Mouse (Mus musculus) liver, embryonic 18 days (tissue): ENCODE data around the gene Vmn2r76. TPM values are rescaled to one million over a fixed set of nuclear protein-coding genes. Genes with fewer than 3 reads are reported as not detected.

Source experiments
- polyA plus RNA-seq: library from polyadenylated mRNA; depleted of rRNA; stranded (reverse); fragments of >200 nt; gene quantifications from 2 replicates; pipeline ENCODE4 v1.2.3, GENCODE M21; 2012; rRNA removed

The Vmn2r76 gene
- not detected in 2 replicates for polyA plus RNA-seq

DNA sequence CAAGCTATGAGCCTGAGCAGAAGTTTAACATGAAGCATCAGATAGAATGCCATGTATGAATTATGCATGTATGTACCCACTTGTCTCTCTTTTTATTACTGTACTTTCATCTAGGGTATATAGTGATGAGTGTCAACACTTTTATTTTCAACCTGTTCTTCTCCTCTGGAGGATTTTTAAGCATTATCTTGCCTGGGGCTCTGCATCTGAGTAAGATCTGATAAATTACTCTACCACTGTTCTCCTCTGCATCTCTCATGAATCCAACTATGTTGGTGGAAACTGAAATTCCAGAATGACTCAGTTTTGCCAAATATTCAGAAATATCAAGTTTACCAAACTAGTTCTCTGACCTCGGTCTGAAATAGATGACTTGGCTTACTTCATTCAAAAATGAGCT, at the start of gene Vmn2r76:
Gene Vmn2r76, minus strand, starts transcription at position 101 of the 400 bp plus-strand sequence.

DNA sequence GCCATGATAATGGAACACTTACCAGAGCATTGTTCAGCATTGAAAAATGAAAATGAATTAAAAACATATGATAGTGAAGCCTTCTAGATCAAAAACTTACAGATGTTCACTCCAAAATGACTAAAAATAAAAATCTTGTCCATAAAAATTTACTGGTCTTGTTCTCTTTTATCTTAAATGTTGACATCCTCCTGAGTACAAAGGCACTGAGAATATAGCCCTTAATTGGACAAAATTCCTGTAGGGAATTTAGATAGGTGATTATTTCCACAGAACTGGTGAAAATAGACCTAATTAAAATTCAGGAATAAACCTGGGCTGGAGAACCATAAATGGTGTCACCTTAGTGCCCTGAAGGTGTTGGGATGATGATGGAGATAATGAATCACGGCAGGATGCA, 31.0 kb upstream of the Vmn2r76 start, which contains the start of gene Olfr310:
Gene Olfr310, minus strand, starts transcription at position 101 of the 400 bp plus-strand sequence.

DNA sequence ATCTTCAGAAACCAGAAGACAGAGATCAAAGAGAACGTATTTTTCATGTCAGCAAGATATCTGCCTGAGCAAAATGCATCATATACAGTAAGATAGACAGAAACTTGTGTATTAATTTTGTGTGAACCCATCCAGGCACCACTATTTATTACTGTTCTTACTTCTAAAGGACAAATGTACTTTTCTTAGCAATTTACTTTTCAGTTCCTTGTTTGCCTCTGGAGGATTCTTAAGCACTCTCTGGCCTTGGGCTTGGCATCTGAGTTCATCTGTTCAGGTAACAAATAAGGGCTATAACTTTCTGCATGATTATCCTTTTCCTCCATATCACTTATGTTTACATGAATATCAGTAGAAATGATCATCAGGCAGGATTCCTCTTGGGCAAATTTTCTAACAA, 74.4 kb downstream of the Vmn2r76 start, which contains the start of gene Vmn2r75:
Gene Vmn2r75, minus strand, starts transcription at position 101 of the 400 bp plus-strand sequence.

Other genes starting within 250 kb of the Vmn2r76 start
- not detected in 2 replicates for gene Vmn2r75, start 74.5 kb downstream of the Vmn2r76 start, polyA plus RNA-seq
- not detected in 2 replicates for gene Olfr310, start 30.9 kb upstream of the Vmn2r76 start, polyA plus RNA-seq
- gene Olfr309, start 67.4 kb upstream of the Vmn2r76 start, polyA plus RNA-seq: not detected in 2 replicates
- not detected in 2 replicates for gene Olfr308, start 79.3 kb upstream of the Vmn2r76 start, polyA plus RNA-seq
- not detected in 2 replicates for gene Olfr307, start 91.3 kb upstream of the Vmn2r76 start, polyA plus RNA-seq
- not detected in 2 replicates for gene Olfr305, start 120.6 kb upstream of the Vmn2r76 start, polyA plus RNA-seq
- gene Olfr304, start 140.3 kb upstream of the Vmn2r76 start, polyA plus RNA-seq: not detected in 2 replicates
- gene Olfr303, start 151.5 kb upstream of the Vmn2r76 start, polyA plus RNA-seq: not detected in 2 replicates
- gene Olfr301, start 157.5 kb upstream of the Vmn2r76 start, polyA plus RNA-seq: not detected in 2 replicates
- gene Olfr299, start 213.6 kb upstream of the Vmn2r76 start, polyA plus RNA-seq: not detected in 2 replicates
- gene Olfr298, start 246.2 kb upstream of the Vmn2r76 start, polyA plus RNA-seq: not detected in 2 replicates